Mouse (Mus musculus): ENCODE results near the gene Lsm7. TPM values are rescaled to one million over a fixed set of nuclear protein-coding genes. Genes with fewer than 3 reads are reported as not detected.

Gene Lsm7
- total RNA-seq, 1 experiment from 2014 or later, result 50.7 TPM

Other genes with a start within 250 kb of the Lsm7 start
- gene Gm49322, start 249.2 kb downstream of the Lsm7 start, total RNA-seq (2017), result 0.74 and 1.3 TPM in 2 replicates
- 216 and 221 TPM in 2 replicates for gene Csnk1g2, start 232.4 kb downstream of the Lsm7 start, total RNA-seq (2017)
- gene Btbd2, start 198.1 kb downstream of the Lsm7 start, total RNA-seq (2017), result 21.4 and 22.8 TPM in 2 replicates
- gene Mknk2, start 177.1 kb downstream of the Lsm7 start, total RNA-seq (2017), result 105 and 113 TPM in 2 replicates
- 171 and 197 TPM in 2 replicates for gene Mob3a, start 153.2 kb downstream of the Lsm7 start, total RNA-seq (2017)
- 32.9 and 46.6 TPM in 2 replicates for gene Izumo4, start 153.0 kb downstream of the Lsm7 start, total RNA-seq (2017)
- 142 and 173 TPM in 2 replicates for gene Ap3d1, start 112.9 kb downstream of the Lsm7 start, total RNA-seq (2017)
- gene Dot1l, start 100.0 kb downstream of the Lsm7 start, total RNA-seq (2017), result 18.0 and 21.4 TPM in 2 replicates
- 15.5 and 20.4 TPM in 2 replicates for gene Sf3a2, start 57.0 kb downstream of the Lsm7 start, total RNA-seq (2017)
- 50.4 and 52.8 TPM in 2 replicates for gene Plekhj1, start 56.6 kb downstream of the Lsm7 start, total RNA-seq (2017)
- gene Amh, start 50.0 kb downstream of the Lsm7 start, total RNA-seq (2017), result 0.81 TPM in 1 of 2 replicates, not detected in the other
- not detected in 2 replicates for gene Jsrp1, start 41.7 kb downstream of the Lsm7 start, total RNA-seq (2017)
- 227 and 271 TPM in 2 replicates for gene Oaz1, start 28.6 kb downstream of the Lsm7 start, total RNA-seq (2017)
- gene Lingo3, start 11.2 kb downstream of the Lsm7 start, total RNA-seq (2017), result not detected in 2 replicates
- 13.3 and 20.7 TPM in 2 replicates for gene Sppl2b, start 66 bp upstream of the Lsm7 start, total RNA-seq (2017)
- gene Tmprss9, start 16.6 kb upstream of the Lsm7 start, total RNA-seq (2017), result not detected in 2 replicates
- 15.1 and 23.1 TPM in 2 replicates for gene Timm13, start 45.8 kb upstream of the Lsm7 start, total RNA-seq (2017)
- gene Lmnb2, start 63.0 kb upstream of the Lsm7 start, total RNA-seq (2017), result 8.0 and 11.8 TPM in 2 replicates
- gene Gadd45b, start 74.9 kb upstream of the Lsm7 start, total RNA-seq (2017), result 59.9 and 63.2 TPM in 2 replicates
- not detected in 2 replicates for gene Gng7, start 159.7 kb upstream of the Lsm7 start, total RNA-seq (2017)
- not detected in 2 replicates for gene Diras1, start 170.5 kb upstream of the Lsm7 start, total RNA-seq (2017)
- gene Slc39a3, start 182.2 kb upstream of the Lsm7 start, total RNA-seq (2017), result 8.6 and 19.5 TPM in 2 replicates
- 59.2 and 64.5 TPM in 2 replicates for gene Sgta, start 205.0 kb upstream of the Lsm7 start, total RNA-seq (2017)
- gene Thop1, start 214.8 kb upstream of the Lsm7 start, total RNA-seq (2017), result 1.5 and 4.5 TPM in 2 replicates
- 0.23 TPM in 1 of 2 replicates, not detected in the other for gene Creb3l3, start 243.7 kb upstream of the Lsm7 start, total RNA-seq (2017)

All from neutrophil, adult 5-6 weeks (primary cell).